Mouse (Mus musculus): ENCODE measurements around the gene Olfr1000.

- no peak for TF ChIP-seq CTCF (IDR thresholded peaks at IDR 0.05; ENCODE audit: low read depth, low read length)
- TF ChIP-seq GATA1 (IDR thresholded peaks at IDR 0.05; ENCODE audit: borderline replicate concordance, low read length), result no peak
- no peak for TF ChIP-seq POLR2AphosphoS5 (IDR thresholded peaks at IDR 0.05; ENCODE audit: insufficient replicate concordance, low read depth, low read length)
Observed at GRCm38 (mm10) chr2:85560226-85560625, 51.5 kb downstream of the Olfr1000 start.
